Mouse (Mus musculus) neural tube, embryonic 11.5 days (tissue): ENCODE measurements around the gene Lgi4. TPM values are rescaled to one million over a fixed set of nuclear protein-coding genes. Genes with fewer than 3 reads are reported as not detected.

Source experiments
- ATAC-seq: fragments of 200-750 bp; cut with Nextera tagmentation; 2 replicates; pipeline ENCODE4 v1.8.0; 2017; ENCODE audit warnings: moderate number of reproducible peaks, mild to moderate bottlenecking, moderate TSS enrichment, moderate library complexity; ENCODE audit not compliant: insufficient read depth, low FRiP score, low TSS enrichment
- DNase-seq: peaks from one replicate; pipeline ENCODE4 v3.0.0-alpha.2; 2015; ENCODE audit warnings: low spot score
- H3K27ac ChIP-seq: fragments of 300-500 bp; sonication (generic); 2 replicates; pipeline ENCODE4 v1.5.1; 2014; ENCODE audit warnings: low read depth, mild to moderate bottlenecking, low read length
- H3K27me3 ChIP-seq: fragments of 300-500 bp; sonication (generic); 2 replicates; pipeline ENCODE4 v1.6.1; 2014; ENCODE audit warnings: mild to moderate bottlenecking, low read length, mixed read lengths; ENCODE audit not compliant: control insufficient read depth, insufficient read depth
- H3K36me3 ChIP-seq: fragments of 300-500 bp; sonication (generic); 2 replicates; pipeline ENCODE4 v1.6.1; 2014; ENCODE audit warnings: mild to moderate bottlenecking, low read length, moderate library complexity, mixed read lengths; ENCODE audit not compliant: control insufficient read depth, insufficient read depth
- H3K4me1 ChIP-seq: fragments of 300-500 bp; sonication (generic); 2 replicates; pipeline ENCODE4 v1.6.1; 2014; ENCODE audit warnings: low read length, mixed read lengths; ENCODE audit not compliant: control insufficient read depth, insufficient read depth
- H3K4me2 ChIP-seq: fragments of 300-500 bp; sonication (generic); 2 replicates; pipeline ENCODE4 v1.6.1; 2014; ENCODE audit warnings: low read depth, mild to moderate bottlenecking, moderate library complexity
- H3K4me3 ChIP-seq: fragments of 300-500 bp; sonication (generic); 2 replicates; pipeline ENCODE4 v1.5.1; 2014; ENCODE audit warnings: low read depth, low read length
- H3K9ac ChIP-seq: fragments of 300-500 bp; sonication (generic); 2 replicates; pipeline ENCODE4 v1.6.1; 2014; ENCODE audit warnings: mild to moderate bottlenecking, low read length
- H3K9me3 ChIP-seq: fragments of 300-500 bp; sonication (generic); 2 replicates; pipeline ENCODE4 v1.6.1; 2016; ENCODE audit warnings: low read length; ENCODE audit not compliant: control insufficient read depth
- WGBS: fragments of 180-500 bp; shearing (Covaris S2); extraction: QIAGEN DNeasy Blood & Tissue Kit; methylation state at CpG from one replicate; pipeline ENCODE4 v1.1.7; 2014; 5-methylcytosine and 5-hydroxymethylcytosine counted together
- polyA plus RNA-seq: library from polyadenylated mRNA; unstranded; fragments of >200 nt; fragmentation: Nextera tagmentation; extraction: Ambion mirVana; gene quantifications from 2 replicates; pipeline ENCODE4 v1.2.1, GENCODE M21; 2014

Lgi4 gene
- 4.6 and 4.9 TPM in 2 replicates for polyA plus RNA-seq

DNA sequence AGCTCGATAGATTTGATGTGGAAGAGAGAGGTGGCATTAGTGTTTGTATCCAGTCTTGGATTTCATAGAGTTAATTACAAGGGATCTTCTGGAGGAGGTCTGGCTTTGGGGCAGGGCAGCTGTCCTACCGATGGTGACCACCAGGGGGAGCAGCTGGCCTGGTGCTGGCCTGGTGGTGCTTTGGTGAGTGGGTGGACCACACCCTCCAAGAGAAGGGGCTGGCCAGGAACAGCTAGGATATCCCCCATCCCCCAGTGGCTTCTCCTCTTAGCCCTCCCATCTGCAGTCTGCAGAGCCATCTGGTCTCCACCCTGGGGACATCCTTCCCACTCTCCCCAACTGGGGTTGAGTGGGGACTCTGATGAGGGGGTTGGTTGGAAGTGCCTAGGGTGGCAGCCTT is at the start of gene Lgi4:
Gene Lgi4 (plus strand): TSS at position 235 of the 400 bp plus-strand sequence.
- Histone ChIP-seq H3K4me2 (0 out of 2 replicates have a peak within 1 kb of the TSS, but pooled peaks have one; percentile 1), H3K27ac (peak within 1 kb of the TSS; percentile 31; the same call in 1 of the 2 replicates)

DNA sequence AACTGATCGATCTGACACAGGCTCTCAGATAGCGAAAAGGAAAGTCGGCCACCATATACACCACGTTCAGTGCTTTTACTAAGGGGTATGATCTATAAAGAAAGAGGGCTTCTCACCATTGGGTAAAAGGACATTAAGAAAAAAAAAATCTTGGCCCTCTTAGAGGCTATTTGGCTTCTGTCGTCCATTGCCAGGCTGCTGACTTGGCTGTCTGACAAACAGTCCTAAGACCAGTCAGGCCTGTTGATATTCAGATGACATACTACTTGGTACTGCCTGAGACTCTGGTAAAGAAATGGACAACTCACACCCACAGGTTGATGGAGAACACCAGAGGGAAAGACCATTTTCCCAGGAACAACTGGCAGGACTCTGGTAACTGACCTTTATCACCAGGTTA is 46.2 kb upstream of the Lgi4 start:
- no peak overlapping the region for H3K4me2 ChIP-seq
- no peaks in the 10 kb centered on the region for H3K4me1 ChIP-seq
- H3K9me3 ChIP-seq: no peaks in the 10 kb centered on the region
- no peak overlapping the region for H3K9ac ChIP-seq
- no peak overlapping the region for H3K4me3 ChIP-seq
- ATAC-seq (no peak), DNase-seq (no peak)
- H3K27me3 ChIP-seq: no peaks in the 10 kb centered on the region
- H3K36me3 ChIP-seq: no peaks in the 10 kb centered on the region
- no peak overlapping the region for H3K27ac ChIP-seq
- 83% methylated on average over 5 of the region's 5 CpGs for WGBS

More for the DNA sequence above, at the start of gene Lgi4:
- Histone ChIP-seq H3K9me3 (no peaks in the 10 kb centered on the region), H3K36me3 (no peaks in the 10 kb centered on the region), H3K4me3 (no peak within 1 kb of the TSS), H3K4me1 (peaks cover 12% of the 10 kb centered on the region), H3K27me3 (peaks cover 2% of the 10 kb centered on the region; the same call in 1 of the 2 replicates), H3K9ac (no peak within 1 kb of the TSS)
- ATAC-seq: peak; percentile 67; the same call in 1 of the 2 replicates
- peak; percentile 85 for DNase-seq
- WGBS: 4% methylated on average over 2 of the region's 2 CpGs

DNA sequence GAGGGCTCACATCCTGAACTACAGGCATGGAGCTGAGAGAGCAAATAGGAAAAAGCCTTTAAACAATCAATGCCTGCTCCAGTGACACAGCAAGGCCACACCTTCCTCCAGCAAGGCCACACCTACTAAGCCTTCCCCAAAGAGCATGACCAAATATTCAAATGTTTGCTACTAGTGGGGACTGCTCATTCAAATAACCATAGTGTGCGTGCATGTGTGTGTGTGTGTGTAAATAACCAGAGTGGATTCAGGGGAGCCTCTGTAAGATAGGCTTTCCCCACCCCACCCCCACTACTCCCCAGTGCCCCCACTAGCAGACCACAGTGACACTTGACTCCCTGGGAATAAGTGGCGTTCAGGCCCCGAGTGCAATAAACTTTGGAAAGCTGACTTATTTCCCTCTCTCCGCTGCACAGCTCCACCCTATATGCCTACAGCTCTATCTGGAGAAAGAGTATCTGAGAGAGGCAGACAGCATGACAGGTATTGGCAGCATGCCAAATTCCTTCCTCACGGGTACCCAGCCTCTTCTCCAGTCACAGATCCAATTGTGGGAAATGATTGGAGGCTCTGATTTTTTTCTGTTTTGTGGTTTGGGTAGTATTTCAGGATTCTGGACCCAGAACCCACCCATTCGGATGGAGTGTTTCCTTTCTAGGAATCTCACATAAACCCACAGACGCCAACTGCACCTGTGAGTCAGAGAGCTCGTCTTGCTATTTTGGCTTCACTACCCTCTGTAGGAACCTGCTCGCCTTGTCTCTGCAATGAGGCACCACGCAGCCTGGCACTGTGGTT is 41.8 kb upstream of the Lgi4 start:
- H3K27ac ChIP-seq: no peak overlapping the region
- H3K4me3 ChIP-seq: no peak overlapping the region
- H3K36me3 ChIP-seq: no peaks in the 10 kb centered on the region
- no peaks in the 10 kb centered on the region for H3K9me3 ChIP-seq
- 65% methylated on average over 10 of the region's 10 CpGs for WGBS
- no peaks in the 10 kb centered on the region for H3K4me1 ChIP-seq
- H3K4me2 ChIP-seq: no peak overlapping the region
- no peak for ATAC-seq
- no peak overlapping the region for H3K9ac ChIP-seq
- H3K27me3 ChIP-seq: no peaks in the 10 kb centered on the region
- no peak for DNase-seq

GRCm38 (mm10) chr7:31028609-31029008 is 30.5 kb upstream of the Lgi4 start:
- H3K4me2 ChIP-seq: no peak overlapping the region
- H3K27me3 ChIP-seq: no peaks in the 10 kb centered on the region
- no peak overlapping the region for H3K27ac ChIP-seq
- 79% methylated on average over 8 of the region's 8 CpGs for WGBS
- H3K4me3 ChIP-seq: no peak overlapping the region
- DNase-seq: no peak
- H3K9me3 ChIP-seq: no peaks in the 10 kb centered on the region
- no peak for ATAC-seq
- no peaks in the 10 kb centered on the region for H3K4me1 ChIP-seq
- H3K36me3 ChIP-seq: no peaks in the 10 kb centered on the region
- H3K9ac ChIP-seq: no peak overlapping the region

DNA sequence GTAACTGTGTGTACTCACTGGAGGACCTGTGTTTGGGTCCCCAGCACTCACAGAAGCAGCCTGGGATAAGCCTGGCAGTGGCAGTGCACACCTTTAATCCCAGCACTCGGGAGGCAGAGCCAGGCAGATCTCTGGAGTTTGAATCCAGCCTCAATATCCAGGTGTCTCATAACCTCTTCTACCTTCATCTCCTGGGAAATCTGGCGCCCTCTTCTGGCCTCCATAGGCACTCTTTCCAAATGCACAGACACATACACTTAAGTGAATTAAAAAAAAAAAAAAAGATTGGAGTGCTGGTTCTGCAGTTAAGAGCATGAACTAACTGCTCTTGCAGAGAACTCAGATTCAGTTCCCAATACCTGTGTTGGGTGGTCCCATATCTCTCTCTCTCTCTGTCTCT is 28.4 kb upstream of the Lgi4 start:
- Histone ChIP-seq H3K4me2 (no peak overlapping the region), H3K27ac (no peak overlapping the region), H3K4me1 (no peaks in the 10 kb centered on the region), H3K9me3 (no peaks in the 10 kb centered on the region), H3K9ac (no peak overlapping the region), H3K36me3 (no peaks in the 10 kb centered on the region), H3K4me3 (no peak overlapping the region), H3K27me3 (no peaks in the 10 kb centered on the region)
- ATAC-seq (no peak), DNase-seq (no peak)
- WGBS: 64% methylated on average over 2 of the region's 2 CpGs

- ATAC-seq: no peak
- Histone ChIP-seq H3K27me3 (no peaks in the 10 kb centered on the region), H3K4me3 (no peak overlapping the region), H3K27ac (no peak overlapping the region), H3K36me3 (no peaks in the 10 kb centered on the region), H3K4me2 (no peak overlapping the region), H3K9me3 (no peaks in the 10 kb centered on the region), H3K9ac (no peak overlapping the region), H3K4me1 (no peaks in the 10 kb centered on the region)
- WGBS: 78% methylated on average over 7 of the region's 7 CpGs
- DNase-seq: no peak
Measured at GRCm38 (mm10) chr7:31031731-31032130, 27.4 kb upstream of the Lgi4 start.

DNA sequence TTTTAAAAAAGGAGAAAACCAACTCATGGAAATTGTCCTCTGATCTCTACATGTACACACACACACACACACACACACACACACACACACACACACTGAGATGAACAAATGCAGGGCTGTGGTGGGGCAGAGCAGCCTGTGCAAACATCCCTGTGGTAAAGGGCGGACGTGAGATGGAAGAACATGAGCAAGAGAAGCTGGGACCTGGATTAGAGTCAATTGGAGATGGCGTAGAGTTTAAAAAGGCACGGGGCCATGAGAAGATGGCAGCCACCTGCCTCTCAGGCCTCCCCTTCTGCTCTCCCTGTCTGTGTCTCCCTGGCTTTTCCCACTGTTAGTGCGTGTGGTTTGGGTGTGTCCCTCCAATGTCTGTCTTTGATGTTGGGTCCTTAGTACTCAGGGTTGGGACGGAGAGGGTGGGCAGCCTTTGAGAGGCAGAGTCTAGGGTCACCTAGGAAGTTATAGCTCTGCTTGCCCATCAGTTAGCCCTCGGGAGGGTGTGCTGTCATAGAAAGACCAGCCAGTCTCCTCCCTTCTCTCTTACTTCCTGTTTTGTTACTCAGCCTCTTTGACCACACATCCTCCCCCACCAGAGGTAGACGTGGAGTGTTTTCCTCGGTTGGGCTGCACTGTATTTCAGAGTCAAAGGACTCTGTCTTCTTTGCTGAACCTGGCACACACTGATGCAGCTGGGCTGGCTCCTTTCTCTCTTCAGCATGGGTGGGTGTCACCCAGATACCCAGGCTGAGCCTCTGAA is 25.6 kb upstream of the Lgi4 start:
- 67% methylated on average over 9 of the region's 9 CpGs for WGBS
- no peak for DNase-seq
- Histone ChIP-seq H3K4me3 (no peak overlapping the region), H3K4me1 (no peaks in the 10 kb centered on the region), H3K27me3 (no peaks in the 10 kb centered on the region), H3K36me3 (no peaks in the 10 kb centered on the region), H3K9me3 (no peaks in the 10 kb centered on the region), H3K9ac (no peak overlapping the region), H3K4me2 (no peak overlapping the region), H3K27ac (no peak overlapping the region)
- ATAC-seq: no peak

- 66% methylated on average over 11 of the region's 11 CpGs for WGBS
- ATAC-seq (no peak), DNase-seq (no peak)
- Histone ChIP-seq H3K4me3 (no peak overlapping the region), H3K4me2 (no peak overlapping the region), H3K27ac (no peak overlapping the region), H3K9me3 (no peaks in the 10 kb centered on the region), H3K27me3 (no peaks in the 10 kb centered on the region), H3K9ac (no peak overlapping the region), H3K4me1 (no peaks in the 10 kb centered on the region), H3K36me3 (no peaks in the 10 kb centered on the region)
Measured at GRCm38 (mm10) chr7:31034789-31035188, 24.4 kb upstream of the Lgi4 start.
